Mouse (Mus musculus): Measurements from ENCODE around the gene Ndufa1. TPM values are rescaled to one million over a fixed set of nuclear protein-coding genes. Genes with fewer than 3 reads are reported as not detected.
A peak's percentile ranks its signal among the peaks of the same experiment; 100 is the strongest.
"Not testable (repeated sequence)": the region's sequence is repeated elsewhere in the genome, so short reads cannot be mapped to it uniquely, and the experiment has no call there.

Ndufa1 gene
- total RNA-seq (2014; rRNA removed) (157 and 172 TPM in 2 replicates), polyA plus RNA-seq (2015; fragmentation: Nextera tagmentation; extraction: Ambion mirVana) (756 and 819 TPM in 2 replicates)

- Histone ChIP-seq H3K9ac (replicated peaks; ENCODE audit: low read length, poor library complexity, severe bottlenecking) (peak within 1 kb of the TSS; percentile 60), H3K9me3 (ENCODE audit: low read length) (no peaks in the 10 kb centered on the region), H3K27ac (ENCODE audit: low read depth, low read length) (peak within 1 kb of the TSS; percentile 73), H3K4me1 (ENCODE audit: insufficient read depth, low read length) (no peaks in the 10 kb centered on the region), H3K4me3 (ENCODE audit: low read depth, low read length) (peak within 1 kb of the TSS; percentile 43), H3K27me3 (ENCODE audit: insufficient read depth, low read length) (no peaks in the 10 kb centered on the region), H3K4me2 (ENCODE audit: low read depth, low read length, poor library complexity, severe bottlenecking) (peak within 1 kb of the TSS; percentile 51), H3K36me3 (ENCODE audit: insufficient read depth, low read length) (no peaks in the 10 kb centered on the region)
- ATAC-seq (ENCODE audit: low FRiP score): peak; percentile 91
- 28% methylated on average over 62 of the region's 63 CpGs for WGBS
- no peak for TF ChIP-seq CTCF (IDR thresholded peaks at IDR 0.05)
- peak; percentile 83 for DNase-seq (ENCODE audit: low spot score)
Observed at GRCm38 (mm10) chrX:37191105-37191743, at the start of gene Ndufa1, which contains the start of gene Rnf113a1. TSS of gene Ndufa1 (minus strand) at chrX:37191163. TSS of gene Rnf113a1 (plus strand) at chrX:37191245.

- not testable (repeated sequence) for H3K4me1 ChIP-seq (ENCODE audit: insufficient read depth, low read length); DNase-seq (ENCODE audit: low spot score); H3K27me3 ChIP-seq (ENCODE audit: insufficient read depth, low read length); H3K4me2 ChIP-seq (ENCODE audit: low read depth, low read length, poor library complexity, severe bottlenecking); H3K36me3 ChIP-seq (ENCODE audit: insufficient read depth, low read length); H3K27ac ChIP-seq (ENCODE audit: low read depth, low read length); ATAC-seq (ENCODE audit: low FRiP score); H3K4me3 ChIP-seq (ENCODE audit: low read depth, low read length); H3K9me3 ChIP-seq (ENCODE audit: low read length); H3K9ac ChIP-seq (replicated peaks; ENCODE audit: low read length, poor library complexity, severe bottlenecking)
- WGBS: 63% methylated on average over 1 of the region's 1 CpGs
Observed at GRCm38 (mm10) chrX:37222158-37222557, 31.2 kb upstream of the Ndufa1 start, which contains the start of gene Rhox1. TSS of gene Rhox1 (minus strand) at chrX:37222258.

- no peak within 1 kb of the TSS for H3K27ac ChIP-seq (ENCODE audit: low read depth, low read length)
- H3K9me3 ChIP-seq (ENCODE audit: low read length): no peaks in the 10 kb centered on the region
- TF ChIP-seq CTCF (IDR thresholded peaks at IDR 0.05): no peak
- no peaks in the 10 kb centered on the region for H3K27me3 ChIP-seq (ENCODE audit: insufficient read depth, low read length)
- ATAC-seq (ENCODE audit: low FRiP score): no peak
- H3K9ac ChIP-seq (replicated peaks; ENCODE audit: low read length, poor library complexity, severe bottlenecking): no peak within 1 kb of the TSS
- no peaks in the 10 kb centered on the region for H3K36me3 ChIP-seq (ENCODE audit: insufficient read depth, low read length)
- WGBS: 83% methylated on average over 10 of the region's 10 CpGs
- no peak within 1 kb of the TSS for H3K4me3 ChIP-seq (ENCODE audit: low read depth, low read length)
- no peak within 1 kb of the TSS for H3K4me2 ChIP-seq (ENCODE audit: low read depth, low read length, poor library complexity, severe bottlenecking)
- DNase-seq (ENCODE audit: low spot score): no peak
- no peaks in the 10 kb centered on the region for H3K4me1 ChIP-seq (ENCODE audit: insufficient read depth, low read length)
Observed at GRCm38 (mm10) chrX:37210941-37211340, 20.0 kb upstream of the Ndufa1 start, which contains the start of gene Gm9. TSS of gene Gm9 (minus strand) at chrX:37211041.

GRCm38 (mm10) chrX:37198676-37199075, 7.7 kb upstream of the Ndufa1 start:
- no peak for DNase-seq (ENCODE audit: low spot score)

GRCm38 (mm10) chrX:37191744-37192379, 899 bp upstream of the Ndufa1 start:
- Histone ChIP-seq H3K4me3 (ENCODE audit: low read depth, low read length) (peak overlapping the region; percentile 43), H3K36me3 (ENCODE audit: insufficient read depth, low read length) (no peaks in the 10 kb centered on the region), H3K27ac (ENCODE audit: low read depth, low read length) (peak overlapping the region; percentile 73), H3K9me3 (ENCODE audit: low read length) (no peaks in the 10 kb centered on the region), H3K9ac (replicated peaks; ENCODE audit: low read length, poor library complexity, severe bottlenecking) (peak overlapping the region; percentile 60), H3K27me3 (ENCODE audit: insufficient read depth, low read length) (no peaks in the 10 kb centered on the region), H3K4me1 (ENCODE audit: insufficient read depth, low read length) (no peaks in the 10 kb centered on the region), H3K4me2 (ENCODE audit: low read depth, low read length, poor library complexity, severe bottlenecking) (peak overlapping the region; percentile 51)
- peak; percentile 11 for DNase-seq (ENCODE audit: low spot score)
- WGBS: 26% methylated on average over 28 of the region's 28 CpGs
- ATAC-seq (ENCODE audit: low FRiP score): peak; percentile 25
- no peak for TF ChIP-seq CTCF (IDR thresholded peaks at IDR 0.05)

More at GRCm38 (mm10) chrX:37198676-37199075, 7.7 kb upstream of the Ndufa1 start:
- no peaks in the 10 kb centered on the region for H3K4me1 ChIP-seq (ENCODE audit: insufficient read depth, low read length)
- H3K4me2 ChIP-seq (ENCODE audit: low read depth, low read length, poor library complexity, severe bottlenecking): no peak overlapping the region
- no peaks in the 10 kb centered on the region for H3K27me3 ChIP-seq (ENCODE audit: insufficient read depth, low read length)
- H3K4me3 ChIP-seq (ENCODE audit: low read depth, low read length): no peak overlapping the region
- ATAC-seq (ENCODE audit: low FRiP score): no peak
- TF ChIP-seq CTCF (IDR thresholded peaks at IDR 0.05): no peak
- no peak overlapping the region for H3K9ac ChIP-seq (replicated peaks; ENCODE audit: low read length, poor library complexity, severe bottlenecking)
- no peaks in the 10 kb centered on the region for H3K36me3 ChIP-seq (ENCODE audit: insufficient read depth, low read length)
- WGBS: 54% methylated on average over 8 of the region's 8 CpGs
- no peaks in the 10 kb centered on the region for H3K9me3 ChIP-seq (ENCODE audit: low read length)
- no peak overlapping the region for H3K27ac ChIP-seq (ENCODE audit: low read depth, low read length)

GRCm38 (mm10) chrX:37190755-37191104, 233 bp downstream of the Ndufa1 start:
- 26% methylated on average over 20 of the region's 20 CpGs for WGBS
- DNase-seq (ENCODE audit: low spot score): no peak
- Histone ChIP-seq H3K4me3 (ENCODE audit: low read depth, low read length) (peak overlapping the region; percentile 43), H3K9ac (replicated peaks; ENCODE audit: low read length, poor library complexity, severe bottlenecking) (peak overlapping the region; percentile 60), H3K27me3 (ENCODE audit: insufficient read depth, low read length) (no peaks in the 10 kb centered on the region), H3K4me2 (ENCODE audit: low read depth, low read length, poor library complexity, severe bottlenecking) (peak overlapping the region; percentile 51), H3K27ac (ENCODE audit: low read depth, low read length) (peak overlapping the region; percentile 73), H3K9me3 (ENCODE audit: low read length) (no peaks in the 10 kb centered on the region), H3K4me1 (ENCODE audit: insufficient read depth, low read length) (no peaks in the 10 kb centered on the region), H3K36me3 (ENCODE audit: insufficient read depth, low read length) (no peaks in the 10 kb centered on the region)
- ATAC-seq (ENCODE audit: low FRiP score): peak; percentile 75
- TF ChIP-seq CTCF (IDR thresholded peaks at IDR 0.05): no peak

- not testable (repeated sequence) for DNase-seq (ENCODE audit: low spot score); H3K4me3 ChIP-seq (ENCODE audit: low read depth, low read length); H3K9me3 ChIP-seq (ENCODE audit: low read length); H3K4me2 ChIP-seq (ENCODE audit: low read depth, low read length, poor library complexity, severe bottlenecking); H3K36me3 ChIP-seq (ENCODE audit: insufficient read depth, low read length); ATAC-seq (ENCODE audit: low FRiP score); H3K4me1 ChIP-seq (ENCODE audit: insufficient read depth, low read length); H3K27me3 ChIP-seq (ENCODE audit: insufficient read depth, low read length); H3K9ac ChIP-seq (replicated peaks; ENCODE audit: low read length, poor library complexity, severe bottlenecking); H3K27ac ChIP-seq (ENCODE audit: low read depth, low read length)
- 74% methylated on average over 6 of the region's 8 CpGs for WGBS
Observed at GRCm38 (mm10) chrX:37184401-37184800, 6.6 kb downstream of the Ndufa1 start.
